In genomic region chr2:114419346-114419745, GRCm38 (mm10) we compare ENCODE assay signal across 17 mouse cellular contexts.
"Had no signal": no experiment of that assay in that cellular context is flagged by ENCODE, and none has a peak within 500 bp of the region (broad histone marks: within the 10 kb centered on the region; RNA-seq: fewer than 3 reads in every experiment).

No protein-coding gene starts in this region.

- H3K9ac ChIP-seq: intestine, embryonic 15.5 days; liver, embryonic 13.5 days; midbrain, embryonic 12.5 days; midbrain, embryonic 15.5 days; neural tube, embryonic 13.5 days; stomach, embryonic 15.5 days had no signal

- H3K27ac ChIP-seq: intestine, embryonic 15.5 days; left cerebral cortex, adult 2 months; liver, embryonic 13.5 days; midbrain, embryonic 12.5 days; midbrain, embryonic 15.5 days; neural tube, embryonic 13.5 days; stomach, embryonic 15.5 days had no signal

- H3K27me3 ChIP-seq: intestine, embryonic 15.5 days; liver, embryonic 13.5 days; midbrain, embryonic 12.5 days; midbrain, embryonic 15.5 days; neural tube, embryonic 13.5 days; stomach, embryonic 15.5 days had no signal

- H3K4me1 ChIP-seq: intestine, embryonic 15.5 days; liver, embryonic 13.5 days; midbrain, embryonic 12.5 days; midbrain, embryonic 15.5 days; neural tube, embryonic 13.5 days; stomach, embryonic 15.5 days had no signal

- H3K4me2 ChIP-seq: intestine, embryonic 15.5 days; liver, embryonic 13.5 days; midbrain, embryonic 12.5 days; midbrain, embryonic 15.5 days; neural tube, embryonic 13.5 days; stomach, embryonic 15.5 days had no signal

- DNase-seq: kidney, adult 18-20 months; layer of hippocampus, postnatal 36 days; liver, embryonic 13.5 days; lung, adult 2 months; lung, postnatal 14 days; lung, postnatal 4 days; retina, postnatal 1 day; right cerebral cortex, postnatal 25 days; spleen, adult 18-20 months; thymus, postnatal 25 days had no signal

- H3K9me3 ChIP-seq: intestine, embryonic 15.5 days; liver, embryonic 13.5 days; midbrain, embryonic 12.5 days; midbrain, embryonic 15.5 days; neural tube, embryonic 13.5 days; stomach, embryonic 15.5 days had no signal

- H3K4me3 ChIP-seq: intestine, embryonic 15.5 days; left cerebral cortex, adult 2 months; liver, embryonic 13.5 days; midbrain, embryonic 12.5 days; midbrain, embryonic 15.5 days; myocyte; neural tube, embryonic 13.5 days; stomach, embryonic 15.5 days had no signal

- ATAC-seq: intestine, embryonic 15.5 days; midbrain, embryonic 15.5 days had no signal

- H3K36me3 ChIP-seq: intestine, embryonic 15.5 days; liver, embryonic 13.5 days; midbrain, embryonic 12.5 days; midbrain, embryonic 15.5 days; neural tube, embryonic 13.5 days; stomach, embryonic 15.5 days had no signal
